Mouse (Mus musculus) stomach, postnatal 0 days (tissue): ENCODE data around the gene Cyp39a1.
A peak's percentile ranks its signal among the peaks of the same experiment; 100 is the strongest.

Experiments
- CTCF ChIP-seq: IDR thresholded peaks from 2 replicates; pipeline ENCODE4 v1.5.1; 2016; ENCODE audit warnings: antibody characterized with exemption, low read depth, mild to moderate bottlenecking, moderate library complexity
- EP300 ChIP-seq: optimal IDR thresholded peaks from 2 replicates; pipeline ENCODE3; 2016; ENCODE audit warnings: antibody characterized with exemption

- peak; percentile 69 for TF ChIP-seq CTCF
- TF ChIP-seq EP300: no peak
Measured at GRCm38 (mm10) chr17:43758607-43759259, 91.5 kb downstream of the Cyp39a1 start.
